Mouse (Mus musculus): ENCODE results near the gene Csgalnact2. TPM values are rescaled to one million over a fixed set of nuclear protein-coding genes. Genes with fewer than 3 reads are reported as not detected.

The Csgalnact2 gene
- polyA plus RNA-seq, 1 experiment from 2014 or later = 6.6 TPM

DNA sequence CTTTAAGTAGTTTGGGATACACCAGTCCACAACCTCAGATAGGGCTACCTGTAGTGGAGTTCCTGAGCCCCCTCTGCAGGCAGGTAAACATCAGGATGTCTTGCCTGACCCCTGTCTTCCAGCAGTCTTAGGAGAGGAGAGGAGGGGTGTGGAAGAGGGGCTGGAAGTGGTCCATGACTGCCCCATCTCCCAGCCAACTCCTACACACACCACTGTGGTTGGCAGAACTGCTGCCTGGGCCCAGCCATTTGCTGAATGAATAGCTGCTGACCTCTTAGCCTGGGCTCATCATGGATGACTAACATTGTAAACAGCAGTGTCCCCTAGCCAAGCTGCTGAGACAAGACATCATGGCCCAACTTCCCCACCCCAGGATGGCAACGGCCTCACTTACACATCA, 26.6 kb upstream of the Csgalnact2 start:
- Histone ChIP-seq H3K4me3 (no peak overlapping the region), H3K9me3 (no peaks in the 10 kb centered on the region), H3K36me3 (replicated peaks) (no peaks in the 10 kb centered on the region), H3K27ac (replicated peaks) (no peak overlapping the region), H3K4me1 (no peaks in the 10 kb centered on the region), H3K27me3 (replicated peaks; ENCODE audit: low read depth, poor library complexity, severe bottlenecking) (no peaks in the 10 kb centered on the region)
- no peak for DNase-seq (ENCODE audit: low spot score)
- WGBS = 95% methylated on average over 1 of the region's 1 CpGs

DNA sequence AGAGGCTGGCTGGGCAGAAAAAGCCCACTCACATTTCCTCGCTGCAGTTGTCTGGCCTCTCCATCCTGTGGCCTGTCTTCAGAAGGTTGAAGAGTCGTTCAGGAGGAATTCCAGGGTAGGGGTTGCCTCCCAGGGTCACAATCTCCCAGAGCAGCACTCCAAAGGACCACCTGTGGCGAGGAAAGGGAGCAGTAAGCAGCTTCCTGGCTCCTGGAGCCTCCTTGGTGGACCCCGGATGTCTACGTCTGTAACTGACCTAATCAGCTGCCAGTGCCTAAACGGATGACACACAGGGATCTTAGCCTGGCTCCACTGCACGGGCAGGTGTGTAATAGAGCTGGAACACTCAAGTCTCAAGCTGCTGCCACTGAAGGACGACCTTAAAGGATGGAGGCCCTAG, 25.8 kb upstream of the Csgalnact2 start:
- H3K36me3 ChIP-seq (replicated peaks) = no peaks in the 10 kb centered on the region
- no peaks in the 10 kb centered on the region for H3K4me1 ChIP-seq
- DNase-seq (ENCODE audit: low spot score) = no peak
- H3K9me3 ChIP-seq = no peaks in the 10 kb centered on the region
- 78% methylated on average over 8 of the region's 8 CpGs for WGBS
- no peak overlapping the region for H3K4me3 ChIP-seq
- H3K27me3 ChIP-seq (replicated peaks; ENCODE audit: low read depth, poor library complexity, severe bottlenecking) = no peaks in the 10 kb centered on the region
- no peak overlapping the region for H3K27ac ChIP-seq (replicated peaks)

DNA sequence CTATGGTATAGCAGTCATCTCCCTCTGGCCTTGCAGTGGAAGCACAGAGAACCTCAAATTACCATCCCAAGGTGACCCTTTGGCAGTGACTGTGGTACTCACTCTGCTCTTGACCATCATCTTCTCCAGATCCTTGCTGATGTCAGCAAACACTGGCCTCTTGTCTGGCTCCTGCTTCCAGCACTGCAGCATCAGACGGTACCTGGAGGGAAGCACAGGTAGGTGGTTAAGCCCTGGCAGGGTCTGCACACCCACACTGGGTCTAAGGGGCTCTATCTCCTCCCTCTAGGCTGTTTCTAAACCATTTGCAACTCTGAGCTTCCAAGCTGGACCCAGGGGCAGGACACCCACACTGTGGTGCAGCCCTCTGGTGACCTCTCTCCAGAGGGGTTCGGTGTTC, 24.1 kb upstream of the Csgalnact2 start:
- Histone ChIP-seq H3K9me3 (no peaks in the 10 kb centered on the region), H3K27me3 (replicated peaks; ENCODE audit: low read depth, poor library complexity, severe bottlenecking) (no peaks in the 10 kb centered on the region), H3K4me1 (no peaks in the 10 kb centered on the region), H3K36me3 (replicated peaks) (no peaks in the 10 kb centered on the region), H3K27ac (replicated peaks) (no peak overlapping the region), H3K4me3 (no peak overlapping the region)
- WGBS = 91% methylated on average over 2 of the region's 2 CpGs
- no peak for DNase-seq (ENCODE audit: low spot score)

GRCm38 (mm10) chr6:118162457-118163082, 23.6 kb upstream of the Csgalnact2 start:
- no peaks in the 10 kb centered on the region for H3K4me1 ChIP-seq
- H3K27me3 ChIP-seq (replicated peaks; ENCODE audit: low read depth, poor library complexity, severe bottlenecking) = no peaks in the 10 kb centered on the region
- H3K36me3 ChIP-seq (replicated peaks) = no peaks in the 10 kb centered on the region
- no peak overlapping the region for H3K27ac ChIP-seq (replicated peaks)
- H3K4me3 ChIP-seq = no peak overlapping the region
- 86% methylated on average over 12 of the region's 12 CpGs for WGBS
- no peaks in the 10 kb centered on the region for H3K9me3 ChIP-seq
- DNase-seq (ENCODE audit: low spot score) = no peak

DNA sequence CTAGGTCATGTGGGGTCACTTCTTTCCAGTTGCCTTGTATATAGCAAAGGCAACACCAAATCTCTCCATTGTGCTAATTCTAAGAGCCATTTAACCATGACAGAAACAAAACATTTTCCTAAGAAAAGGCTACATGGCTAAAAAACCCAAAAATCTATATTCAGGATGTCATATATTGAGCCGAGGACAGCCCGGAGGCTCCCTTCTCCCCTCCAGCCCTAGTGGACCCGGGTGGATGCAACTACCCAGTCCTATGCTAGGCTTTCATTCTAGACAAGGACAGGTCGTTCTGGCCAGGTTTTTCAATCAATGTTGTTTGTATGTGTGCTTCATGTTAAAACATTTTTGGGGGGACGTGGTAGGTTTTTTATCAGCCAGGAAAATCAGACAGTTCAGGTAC, 14.2 kb upstream of the Csgalnact2 start:
- Histone ChIP-seq H3K36me3 (replicated peaks) (no peaks in the 10 kb centered on the region), H3K27ac (replicated peaks) (no peak overlapping the region), H3K4me3 (no peak overlapping the region), H3K4me1 (no peaks in the 10 kb centered on the region), H3K9me3 (no peaks in the 10 kb centered on the region), H3K27me3 (replicated peaks; ENCODE audit: low read depth, poor library complexity, severe bottlenecking) (no peaks in the 10 kb centered on the region)
- DNase-seq (ENCODE audit: low spot score) = no peak
- 82% methylated on average over 5 of the region's 5 CpGs for WGBS

DNA sequence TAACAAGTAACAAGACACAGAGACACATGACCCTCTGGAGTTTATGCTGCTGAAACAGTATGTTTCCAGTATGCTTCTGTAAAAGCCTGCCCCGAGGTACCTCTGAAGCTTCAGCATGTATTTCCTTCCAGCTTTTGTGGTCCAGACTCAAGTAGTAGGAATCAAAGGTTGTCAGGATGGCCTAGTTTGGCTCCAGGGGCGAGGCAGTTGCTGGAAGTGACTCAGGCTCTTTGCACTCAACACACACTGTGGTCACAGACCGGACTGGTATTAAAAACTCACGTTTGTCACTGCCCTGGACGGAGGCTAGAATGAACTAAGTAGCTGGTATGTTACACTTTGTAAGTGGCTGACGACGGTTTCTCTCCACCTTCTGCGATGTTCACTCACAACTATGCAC, 12.0 kb upstream of the Csgalnact2 start:
- Histone ChIP-seq H3K36me3 (replicated peaks) (no peaks in the 10 kb centered on the region), H3K27ac (replicated peaks) (no peak overlapping the region), H3K4me1 (no peaks in the 10 kb centered on the region), H3K4me3 (no peak overlapping the region), H3K27me3 (replicated peaks; ENCODE audit: low read depth, poor library complexity, severe bottlenecking) (no peaks in the 10 kb centered on the region), H3K9me3 (no peaks in the 10 kb centered on the region)
- WGBS = 87% methylated on average over 8 of the region's 8 CpGs
- DNase-seq (ENCODE audit: low spot score) = no peak

GRCm38 (mm10) chr6:118150538-118150937, 11.6 kb upstream of the Csgalnact2 start:
- H3K4me1 ChIP-seq = no peaks in the 10 kb centered on the region
- H3K36me3 ChIP-seq (replicated peaks) = no peaks in the 10 kb centered on the region
- WGBS = 86% methylated on average over 2 of the region's 2 CpGs

DNA sequence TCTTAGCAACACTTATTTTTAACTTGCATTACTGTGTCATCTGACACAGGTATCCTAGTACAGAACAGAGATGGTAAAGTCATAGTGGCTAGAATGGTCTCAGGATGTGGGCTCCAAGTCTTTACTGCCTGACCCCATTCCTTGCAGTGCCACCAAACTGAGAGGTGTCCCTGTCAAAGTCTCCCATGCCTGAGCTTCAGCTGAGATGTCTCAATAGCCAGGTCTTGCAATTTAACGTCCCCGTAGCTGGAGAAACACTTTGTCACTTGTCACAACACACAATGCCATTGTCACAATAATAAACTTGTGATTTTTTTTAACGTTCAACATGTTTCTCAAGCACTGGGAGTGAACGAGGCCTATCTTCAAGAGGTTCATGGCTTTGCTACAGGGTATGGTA, 11.2 kb upstream of the Csgalnact2 start:
- H3K27ac ChIP-seq (replicated peaks) = no peak overlapping the region
- no peaks in the 10 kb centered on the region for H3K27me3 ChIP-seq (replicated peaks; ENCODE audit: low read depth, poor library complexity, severe bottlenecking)
- WGBS = 89% methylated on average over 4 of the region's 4 CpGs
- no peak overlapping the region for H3K4me3 ChIP-seq
- H3K36me3 ChIP-seq (replicated peaks) = no peaks in the 10 kb centered on the region
- no peak for DNase-seq (ENCODE audit: low spot score)
- no peaks in the 10 kb centered on the region for H3K9me3 ChIP-seq
- H3K4me1 ChIP-seq = no peaks in the 10 kb centered on the region

More at GRCm38 (mm10) chr6:118150538-118150937, 11.6 kb upstream of the Csgalnact2 start:
- DNase-seq (ENCODE audit: low spot score) = no peak
- Histone ChIP-seq H3K9me3 (no peaks in the 10 kb centered on the region), H3K4me3 (no peak overlapping the region), H3K27ac (replicated peaks) (no peak overlapping the region), H3K27me3 (replicated peaks; ENCODE audit: low read depth, poor library complexity, severe bottlenecking) (no peaks in the 10 kb centered on the region)

DNA sequence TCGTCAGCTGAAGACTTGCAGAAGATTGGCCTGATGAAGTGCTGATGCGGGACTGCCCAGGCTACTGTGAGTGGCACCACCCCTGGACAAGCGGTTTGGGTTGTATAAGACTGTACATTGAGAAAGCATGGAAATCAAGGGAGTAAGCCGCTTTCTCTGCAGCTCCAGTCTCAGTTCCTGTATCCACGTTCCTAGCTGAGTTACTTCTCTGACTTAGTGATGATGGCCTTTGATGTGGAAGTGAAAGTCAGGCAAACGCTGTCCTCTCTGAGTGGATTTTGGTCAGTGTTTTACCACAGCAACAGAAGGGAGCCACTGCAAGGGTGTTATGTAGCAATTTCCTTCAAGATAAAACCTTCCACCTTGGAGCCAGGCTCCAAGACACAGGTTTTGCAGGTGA, 2.0 kb upstream of the Csgalnact2 start:
- Histone ChIP-seq H3K27ac (replicated peaks) (no peak overlapping the region), H3K9me3 (no peaks in the 10 kb centered on the region; the same call in 1 of the 2 replicates), H3K4me3 (no peak overlapping the region), H3K36me3 (replicated peaks) (no peaks in the 10 kb centered on the region), H3K27me3 (replicated peaks; ENCODE audit: low read depth, poor library complexity, severe bottlenecking) (no peaks in the 10 kb centered on the region), H3K4me1 (peaks cover 9% of the 10 kb centered on the region)
- DNase-seq (ENCODE audit: low spot score) = no peak
- WGBS = 91% methylated on average over 6 of the region's 6 CpGs

DNA sequence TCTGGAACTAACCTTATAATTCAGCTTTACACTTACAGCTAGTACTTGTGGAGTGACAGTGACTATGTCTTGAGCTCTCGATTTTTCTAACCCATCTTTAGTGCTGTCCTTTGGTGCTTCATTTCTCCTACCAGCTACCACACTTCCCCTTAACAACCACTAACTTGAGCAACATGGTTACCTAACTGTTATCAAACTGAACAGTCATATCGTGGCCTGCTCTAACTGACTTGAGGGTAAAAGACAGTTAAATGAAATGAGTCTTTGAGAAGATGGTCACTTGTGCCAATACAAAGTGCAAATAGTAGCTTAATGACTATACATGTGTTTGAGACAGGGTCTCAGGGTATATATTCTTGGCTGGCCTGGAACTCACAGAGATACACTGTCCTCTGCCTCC, 1.8 kb downstream of the Csgalnact2 start:
- 82% methylated on average over 2 of the region's 2 CpGs for WGBS
- no peak overlapping the region for H3K27ac ChIP-seq (replicated peaks)

GRCm38 (mm10) chr6:118134461-118134860, 4.5 kb downstream of the Csgalnact2 start:
- no peaks in the 10 kb centered on the region for H3K9me3 ChIP-seq
- no peak overlapping the region for H3K27ac ChIP-seq (replicated peaks)
- H3K36me3 ChIP-seq (replicated peaks) = no peaks in the 10 kb centered on the region
- no peak for DNase-seq (ENCODE audit: low spot score)
- H3K4me1 ChIP-seq = peaks cover 9% of the 10 kb centered on the region
- WGBS = 58% methylated on average over 1 of the region's 1 CpGs
- no peaks in the 10 kb centered on the region for H3K27me3 ChIP-seq (replicated peaks; ENCODE audit: low read depth, poor library complexity, severe bottlenecking)
- H3K4me3 ChIP-seq = no peak overlapping the region

More for the DNA sequence above, 1.8 kb downstream of the Csgalnact2 start:
- no peak overlapping the region for H3K4me3 ChIP-seq
- H3K36me3 ChIP-seq (replicated peaks) = no peaks in the 10 kb centered on the region
- no peaks in the 10 kb centered on the region for H3K9me3 ChIP-seq
- DNase-seq (ENCODE audit: low spot score) = no peak
- no peaks in the 10 kb centered on the region for H3K27me3 ChIP-seq (replicated peaks; ENCODE audit: low read depth, poor library complexity, severe bottlenecking)
- peaks cover 9% of the 10 kb centered on the region for H3K4me1 ChIP-seq

DNA sequence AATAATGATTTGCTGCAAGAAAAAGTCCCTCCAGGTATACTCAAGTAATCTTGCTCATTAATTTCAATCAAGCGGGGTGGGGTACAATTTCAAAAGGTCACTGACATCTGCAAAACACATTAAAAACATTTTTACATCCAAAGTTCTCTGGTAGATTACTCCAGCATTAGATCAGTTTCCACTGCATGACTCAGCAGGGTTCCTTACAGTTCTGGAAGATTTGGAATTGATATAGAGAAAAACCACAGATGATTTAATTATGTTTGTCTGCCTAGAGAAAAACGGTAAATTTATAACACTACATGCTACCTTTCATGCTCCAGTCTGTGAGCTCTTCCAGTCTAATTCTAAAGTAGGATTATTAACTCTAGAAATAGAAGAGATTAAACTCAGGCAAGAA, 8.9 kb downstream of the Csgalnact2 start:
- DNase-seq (ENCODE audit: low spot score) = no peak
- WGBS = 83% methylated on average over 2 of the region's 2 CpGs

DNA sequence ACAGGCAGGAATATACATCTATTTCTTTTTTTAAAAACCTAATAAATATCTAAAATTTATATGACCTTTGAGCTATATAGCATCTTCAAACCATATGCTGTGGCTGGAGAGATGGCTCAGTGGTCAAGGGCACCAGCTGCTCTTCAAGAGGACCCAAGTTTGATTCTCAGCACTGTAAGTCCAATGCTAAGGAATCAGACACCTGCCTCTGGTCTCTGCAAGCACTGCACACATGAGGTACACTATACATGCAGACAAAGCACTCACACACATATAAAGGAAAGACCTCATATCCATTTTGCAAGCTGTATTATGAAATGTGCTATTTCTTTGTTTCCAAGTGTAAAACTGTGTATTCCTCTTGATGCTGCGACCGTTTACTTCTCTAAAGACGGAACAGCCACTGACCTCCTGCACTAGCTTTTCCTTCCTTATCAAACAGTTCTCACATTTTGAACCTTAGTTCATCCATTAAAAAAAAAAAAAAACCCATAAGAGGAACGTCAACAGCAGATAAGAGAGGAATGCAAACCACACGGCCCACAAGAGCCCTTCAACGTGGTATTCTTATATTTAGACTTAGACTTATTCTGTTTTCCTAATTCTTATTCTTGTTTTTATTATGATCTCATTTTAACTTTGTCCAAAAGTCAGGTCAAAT, 11.0 kb downstream of the Csgalnact2 start:
- WGBS = 82% methylated on average over 6 of the region's 6 CpGs
- Histone ChIP-seq H3K27me3 (replicated peaks; ENCODE audit: low read depth, poor library complexity, severe bottlenecking) (no peaks in the 10 kb centered on the region), H3K36me3 (replicated peaks) (peaks cover 12% of the 10 kb centered on the region), H3K9me3 (no peaks in the 10 kb centered on the region), H3K4me1 (no peaks in the 10 kb centered on the region), H3K27ac (replicated peaks) (no peak overlapping the region), H3K4me3 (no peak overlapping the region)
- DNase-seq (ENCODE audit: low spot score) = no peak

More for the DNA sequence above, 8.9 kb downstream of the Csgalnact2 start:
- Histone ChIP-seq H3K9me3 (no peaks in the 10 kb centered on the region), H3K36me3 (replicated peaks) (peaks cover 4% of the 10 kb centered on the region; the same call in 1 of the 2 replicates), H3K27me3 (replicated peaks; ENCODE audit: low read depth, poor library complexity, severe bottlenecking) (no peaks in the 10 kb centered on the region), H3K4me3 (no peak overlapping the region), H3K4me1 (no peaks in the 10 kb centered on the region), H3K27ac (replicated peaks) (no peak overlapping the region)

Measured in embryonic facial prominence, embryonic 10.5 days (tissue).